Comparison of ENCODE assay signal across 27 mouse cellular contexts in the genomic region with DNA sequence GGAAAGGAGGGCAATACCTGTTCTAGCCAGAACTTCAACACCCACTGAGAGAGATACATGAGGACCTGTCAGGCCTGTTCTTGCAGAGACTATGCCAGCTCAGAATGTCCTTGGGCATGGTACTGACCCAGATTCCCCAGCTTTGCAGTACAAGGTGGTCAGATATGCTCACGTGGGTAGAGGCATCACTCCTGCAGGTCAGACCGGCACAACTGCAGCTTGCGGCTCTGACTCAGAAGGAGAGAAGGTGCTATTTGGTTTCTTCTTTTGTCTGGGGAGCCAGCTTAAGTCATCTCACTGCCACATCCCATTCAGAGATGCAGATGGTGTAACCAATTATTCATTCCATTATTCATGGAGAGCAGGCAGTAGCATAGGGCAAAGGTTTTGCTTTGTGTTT. TPM values are rescaled to one million over a fixed set of nuclear protein-coding genes. Genes with fewer than 3 reads are reported as not detected.
"Had no signal": no experiment of that assay in that cellular context is flagged by ENCODE, and none has a peak within 500 bp of the region (broad histone marks: within the 10 kb centered on the region; RNA-seq: fewer than 3 reads in every experiment).

No protein-coding gene starts in this region.

- H3K4me3 ChIP-seq: layer of hippocampus, adult 2 months; limb, embryonic 12.5 days; limb, embryonic 15.5 days; midbrain, embryonic 10.5 days had no signal

- H3K9me3 ChIP-seq: limb, embryonic 12.5 days; limb, embryonic 15.5 days; midbrain, embryonic 10.5 days had no signal

- H3K27me3 ChIP-seq: limb, embryonic 12.5 days; limb, embryonic 15.5 days had no signal

- DNase-seq: kidney, postnatal 25 days; left cerebral cortex, postnatal 4 days; liver, postnatal 0 days; lung, embryonic 14.5 days; midbrain, embryonic 14.5 days; thymus, adult 2 months; thymus, postnatal 14 days; thymus, postnatal 4 days had no signal

- H3K36me3 ChIP-seq: limb, embryonic 12.5 days; limb, embryonic 15.5 days; midbrain, embryonic 10.5 days had no signal

- H3K9ac ChIP-seq: limb, embryonic 12.5 days; limb, embryonic 15.5 days; liver, embryonic 14.5 days; liver, postnatal 0 days; lung, embryonic 14.5 days had no signal

- H3K4me1 ChIP-seq: limb, embryonic 12.5 days; limb, embryonic 15.5 days; midbrain, embryonic 10.5 days had no signal

- H3K27ac ChIP-seq: kidney, postnatal 0 days; layer of hippocampus, adult 2 months; limb, embryonic 12.5 days; liver, embryonic 14.5 days; midbrain, embryonic 10.5 days had no signal

- ATAC-seq: liver, postnatal 0 days; lung, postnatal 0 days had no signal

- H3K4me2 ChIP-seq: limb, embryonic 12.5 days; limb, embryonic 15.5 days; liver, embryonic 11.5 days; lung, embryonic 14.5 days had no signal

RNA-seq across cellular contexts. Expression of a gene that starts 52.5 kb away (rescaled TPM):
- total RNA-seq: layer of hippocampus, adult 2 months; layer of hippocampus, postnatal 14 days; left cerebral cortex, adult 8-10 months; left cerebral cortex, postnatal 14 days; left cerebral cortex, postnatal 4 days; megakaryocyte, adult 5-6 weeks had no signal
- polyA plus RNA-seq: kidney, postnatal 0 days; large intestine, adult 2 months; limb, embryonic 12.5 days; liver, embryonic 11.5 days; liver, embryonic 14.5 days; liver, postnatal 0 days; lung, embryonic 14.5 days; lung, postnatal 0 days; macrophage; midbrain, embryonic 10.5 days; midbrain, embryonic 14.5 days; midbrain, postnatal 0 days; neural tube, embryonic 11.5 days; small intestine, adult 2 months; spleen, adult 2 months; stomach, embryonic 16.5 days had no signal
